Mouse (Mus musculus): ENCODE results near the gene Rad18. TPM values are rescaled to one million over a fixed set of nuclear protein-coding genes. Genes with fewer than 3 reads are reported as not detected.

Gene Rad18
- polyA plus RNA-seq, 1 experiment from 2014 or later = 48.8 TPM

DNA sequence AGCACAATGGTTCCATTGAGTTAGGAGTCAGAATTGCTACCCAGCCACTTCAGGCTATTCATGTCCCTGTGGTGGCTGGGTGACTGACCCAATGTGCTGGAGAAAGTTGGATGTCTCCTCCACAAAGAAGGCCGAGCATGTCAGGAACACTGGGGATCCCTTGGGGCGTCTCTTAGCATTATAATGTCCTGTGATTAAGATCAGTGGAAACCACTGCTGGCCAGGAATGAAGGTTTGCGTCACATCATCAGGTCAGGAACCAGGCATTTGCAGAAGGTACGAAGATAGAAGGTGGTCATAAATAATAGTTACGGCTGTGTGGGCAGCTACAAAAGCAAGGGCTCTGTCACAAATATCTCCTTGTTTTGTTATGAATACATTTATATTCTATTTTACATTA is 111.5 kb downstream of the Rad18 start:
- Histone ChIP-seq H3K4me1 (replicated peaks) (no peaks in the 10 kb centered on the region), H3K27me3 (no peaks in the 10 kb centered on the region; the same call in 1 of the 2 replicates), H3K36me3 (no peaks in the 10 kb centered on the region), H3K9ac (replicated peaks) (no peak overlapping the region), H3K4me3 (replicated peaks) (no peak overlapping the region), H3K27ac (no peak overlapping the region), H3K9me3 (no peaks in the 10 kb centered on the region), H3K4me2 (no peak overlapping the region)
- ATAC-seq (ENCODE audit: insufficient number of reproducible peaks, insufficient read depth, low FRiP score, low TSS enrichment, low read depth) = no peak
- 80% methylated on average over 5 of the region's 5 CpGs for WGBS

DNA sequence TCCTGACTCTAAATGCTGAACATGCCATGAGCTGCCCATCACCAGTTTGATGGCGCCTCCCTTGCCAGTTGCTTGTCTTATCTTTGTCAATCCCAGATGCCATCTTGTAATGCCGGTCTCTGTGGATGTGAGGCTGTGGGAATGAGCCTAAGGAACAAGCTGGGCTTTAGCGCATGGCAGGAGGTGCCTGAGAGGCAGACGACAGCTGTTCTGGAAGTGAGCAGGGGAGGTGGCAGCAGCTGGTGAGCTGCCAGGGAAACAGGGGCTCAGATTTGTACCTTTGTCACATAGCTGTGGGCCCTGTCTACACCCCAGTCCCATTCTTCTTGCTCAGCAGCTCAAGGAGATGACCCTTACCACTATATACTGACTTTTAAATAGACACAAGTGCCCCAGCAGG is 114.5 kb downstream of the Rad18 start:
- no peaks in the 10 kb centered on the region for H3K4me1 ChIP-seq (replicated peaks)
- no peaks in the 10 kb centered on the region for H3K36me3 ChIP-seq
- H3K9me3 ChIP-seq = no peaks in the 10 kb centered on the region
- no peaks in the 10 kb centered on the region; the same call in 1 of the 2 replicates for H3K27me3 ChIP-seq
- H3K9ac ChIP-seq (replicated peaks) = no peak overlapping the region
- whole genome bisulfite sequencing = 58% methylated on average over 4 of the region's 4 CpGs
- H3K4me3 ChIP-seq (replicated peaks) = no peak overlapping the region
- no peak overlapping the region for H3K27ac ChIP-seq
- ATAC-seq (ENCODE audit: insufficient number of reproducible peaks, insufficient read depth, low FRiP score, low TSS enrichment, low read depth) = no peak
- H3K4me2 ChIP-seq = no peak overlapping the region

DNA sequence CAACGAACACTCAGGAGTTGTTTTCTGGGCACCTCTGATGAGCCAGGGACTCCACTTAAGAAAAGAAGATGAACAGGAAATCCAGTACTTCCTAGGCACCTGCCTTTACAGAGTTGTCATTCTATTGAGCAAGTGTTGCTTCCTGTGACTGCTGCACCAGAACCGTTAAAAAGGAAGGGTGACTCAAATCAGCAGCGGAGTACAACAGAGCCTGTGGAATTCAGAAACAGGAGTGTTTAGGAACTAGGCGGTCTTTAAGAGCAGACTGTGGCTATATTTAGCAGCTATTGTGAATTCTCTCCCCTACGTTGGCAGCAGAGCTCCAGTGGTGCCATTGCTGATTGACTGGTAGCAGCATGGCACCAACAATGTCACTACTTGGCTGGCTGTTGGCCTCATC is 119.3 kb downstream of the Rad18 start:
- no peak overlapping the region for H3K27ac ChIP-seq
- no peak for ATAC-seq (ENCODE audit: insufficient number of reproducible peaks, insufficient read depth, low FRiP score, low TSS enrichment, low read depth)
- no peaks in the 10 kb centered on the region for H3K36me3 ChIP-seq
- H3K9me3 ChIP-seq = no peaks in the 10 kb centered on the region
- no peaks in the 10 kb centered on the region; the same call in 1 of the 2 replicates for H3K27me3 ChIP-seq
- no peaks in the 10 kb centered on the region for H3K4me1 ChIP-seq (replicated peaks)
- 67% methylated on average over 5 of the region's 5 CpGs for WGBS
- H3K4me2 ChIP-seq = no peak overlapping the region
- no peak overlapping the region for H3K4me3 ChIP-seq (replicated peaks)
- no peak overlapping the region for H3K9ac ChIP-seq (replicated peaks)

DNA sequence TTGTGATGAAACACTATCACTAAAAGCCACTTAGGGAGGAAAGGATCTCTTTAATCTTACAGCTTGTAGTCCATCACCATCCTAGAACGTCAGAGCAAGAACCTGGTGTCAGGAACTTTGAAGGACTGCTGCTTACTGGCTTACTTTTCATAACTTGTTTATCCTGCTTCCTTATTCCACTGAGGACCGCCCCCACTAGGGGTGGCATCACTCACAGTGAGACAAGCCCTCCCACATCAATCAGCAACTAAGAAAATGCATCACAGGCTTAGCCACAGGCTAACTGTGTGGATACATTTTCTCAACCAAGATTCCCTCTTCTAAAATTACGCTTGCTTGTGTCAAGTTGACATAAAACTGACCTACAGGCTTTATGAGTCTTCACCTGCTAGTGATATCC is 121.9 kb downstream of the Rad18 start:
- WGBS = 67% methylated on average over 3 of the region's 3 CpGs
- Histone ChIP-seq H3K4me2 (no peak overlapping the region), H3K27ac (no peak overlapping the region), H3K4me3 (replicated peaks) (no peak overlapping the region), H3K4me1 (replicated peaks) (no peaks in the 10 kb centered on the region), H3K9ac (replicated peaks) (no peak overlapping the region), H3K36me3 (no peaks in the 10 kb centered on the region), H3K9me3 (no peaks in the 10 kb centered on the region), H3K27me3 (peaks cover 6% of the 10 kb centered on the region)
- no peak for ATAC-seq (ENCODE audit: insufficient number of reproducible peaks, insufficient read depth, low FRiP score, low TSS enrichment, low read depth)

DNA sequence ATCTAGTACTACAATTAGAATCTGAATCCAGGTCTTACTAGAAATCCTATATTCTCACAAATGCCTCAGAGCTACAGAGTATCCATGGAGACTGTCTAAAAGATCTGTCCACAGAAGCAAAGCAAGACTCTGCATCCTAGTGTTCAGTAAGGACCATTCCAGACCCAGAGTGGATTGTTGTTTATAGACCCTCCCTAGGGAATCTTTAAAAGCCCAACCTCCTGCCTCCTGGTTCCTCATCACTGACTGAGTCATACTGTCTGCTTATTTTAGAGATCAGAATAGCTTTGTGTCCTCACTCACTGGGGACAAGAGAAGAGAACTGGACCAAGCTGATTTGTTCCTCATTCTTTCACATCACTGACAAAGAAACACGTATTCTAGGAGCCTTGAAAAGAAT is 126.1 kb downstream of the Rad18 start:
- H3K27ac ChIP-seq = no peak overlapping the region
- WGBS = 81% methylated on average over 1 of the region's 1 CpGs
- no peak overlapping the region for H3K4me3 ChIP-seq (replicated peaks)
- H3K4me2 ChIP-seq = no peak overlapping the region
- H3K4me1 ChIP-seq (replicated peaks) = no peaks in the 10 kb centered on the region
- peaks cover 26% of the 10 kb centered on the region for H3K27me3 ChIP-seq
- H3K9ac ChIP-seq (replicated peaks) = no peak overlapping the region
- H3K9me3 ChIP-seq = no peaks in the 10 kb centered on the region
- no peaks in the 10 kb centered on the region for H3K36me3 ChIP-seq
- no peak for ATAC-seq (ENCODE audit: insufficient number of reproducible peaks, insufficient read depth, low FRiP score, low TSS enrichment, low read depth)

Other genes starting within 250 kb of the Rad18 start
- 1.9 and 3.6 TPM in 2 replicates for gene Cav3, start 237.2 kb downstream of the Rad18 start, polyA plus RNA-seq (2016; fragmentation: Nextera tagmentation; extraction: Ambion mirVana)
- 0.21 and 0.40 TPM in 2 replicates for gene Oxtr, start 206.7 kb downstream of the Rad18 start, polyA plus RNA-seq (2016; fragmentation: Nextera tagmentation; extraction: Ambion mirVana)